Mouse (Mus musculus) spleen, postnatal 36 days (tissue): ENCODE data around the gene Stab2.

Experiments
- DNase-seq, 2 experiments: peaks; one replicate each; pipeline ENCODE4 v3.0.0; 2022; ENCODE audit warnings: low spot score in 2 of 2, mixed read lengths in 1 of 2

The Stab2 gene

DNA sequence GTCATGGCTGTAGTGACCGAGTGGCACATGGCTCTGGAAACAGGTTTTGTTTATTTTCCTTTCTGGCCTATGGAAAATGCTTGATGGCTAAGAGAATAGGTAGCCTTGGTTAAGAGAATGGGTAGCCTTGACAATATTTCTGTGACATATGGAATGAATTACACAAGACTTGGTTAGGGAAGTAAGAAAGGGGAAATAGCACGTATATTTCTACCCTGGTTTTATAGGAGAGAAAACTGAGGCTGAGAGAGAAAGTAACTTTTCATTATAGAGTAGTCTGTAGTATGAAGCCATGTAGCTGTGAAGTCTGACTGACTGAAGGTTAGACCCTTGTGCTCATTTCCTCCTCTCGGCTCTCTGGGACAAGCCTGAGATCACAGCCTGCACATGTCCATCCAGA, 180.9 kb downstream of the Stab2 start:
- DNase-seq: no peak

DNA sequence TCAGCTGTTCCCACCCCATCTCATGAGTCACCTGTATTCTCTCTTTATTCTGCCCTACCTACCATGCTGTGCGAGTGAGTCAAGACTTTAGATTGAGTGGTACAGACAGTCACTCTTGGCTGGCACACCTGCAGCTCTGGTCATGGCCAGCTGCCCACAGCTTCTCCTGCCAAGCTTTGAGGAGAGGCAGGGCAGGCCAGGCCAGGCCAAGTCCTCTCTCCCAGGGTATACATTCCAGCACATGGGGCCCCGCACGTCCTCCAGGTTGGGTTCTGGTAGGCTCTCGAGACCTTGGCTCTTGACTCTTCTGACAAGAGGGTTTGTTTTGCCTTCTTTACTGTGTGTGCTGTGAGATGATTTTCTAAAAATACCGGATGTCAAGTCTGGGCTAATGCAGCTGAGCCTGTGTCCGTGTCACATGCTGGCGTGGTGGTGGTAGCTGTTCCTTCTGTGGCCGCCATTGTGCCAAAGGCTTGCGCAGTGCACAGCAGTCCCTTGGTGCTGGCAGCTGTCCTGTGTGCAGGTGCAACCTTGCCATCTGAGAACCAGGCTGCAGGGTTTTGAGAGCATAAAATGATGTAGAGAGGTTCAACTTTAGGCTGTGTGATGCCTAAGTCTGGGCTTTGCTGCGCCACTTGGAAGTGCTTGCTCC, 181.8 kb downstream of the Stab2 start:
- DNase-seq: no peak

GRCm38 (mm10) chr10:86824871-86825270, 183.0 kb downstream of the Stab2 start:
- DNase-seq: no peak

GRCm38 (mm10) chr10:86824093-86824492, 183.7 kb downstream of the Stab2 start:
- no peak for DNase-seq

DNA sequence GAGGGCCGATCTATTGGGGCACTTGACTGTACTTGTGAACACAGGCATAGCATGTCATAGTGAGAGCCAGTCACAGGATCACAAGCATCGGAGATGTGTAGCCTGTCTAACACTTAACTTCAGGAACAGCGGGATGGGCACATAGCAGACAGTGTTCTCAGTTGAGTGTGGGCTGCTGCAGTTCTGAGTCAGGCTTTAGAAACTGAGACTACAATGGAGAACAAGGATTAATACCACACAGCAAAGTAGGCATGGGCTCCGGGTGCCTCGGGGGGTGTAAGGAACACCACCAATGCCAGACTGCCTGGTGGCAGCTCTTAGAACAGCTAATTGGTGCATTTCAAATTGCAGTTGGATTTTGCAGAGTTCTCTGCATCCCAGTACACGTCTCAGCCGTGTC, 186.8 kb downstream of the Stab2 start:
- DNase-seq: no peak

GRCm38 (mm10) chr10:86819649-86820165, 188.1 kb downstream of the Stab2 start:
- no peak for DNase-seq

- DNase-seq: no peak
These were observed 192.7 kb downstream of the Stab2 start for GRCm38 (mm10) chr10:86815133-86815532.

DNA sequence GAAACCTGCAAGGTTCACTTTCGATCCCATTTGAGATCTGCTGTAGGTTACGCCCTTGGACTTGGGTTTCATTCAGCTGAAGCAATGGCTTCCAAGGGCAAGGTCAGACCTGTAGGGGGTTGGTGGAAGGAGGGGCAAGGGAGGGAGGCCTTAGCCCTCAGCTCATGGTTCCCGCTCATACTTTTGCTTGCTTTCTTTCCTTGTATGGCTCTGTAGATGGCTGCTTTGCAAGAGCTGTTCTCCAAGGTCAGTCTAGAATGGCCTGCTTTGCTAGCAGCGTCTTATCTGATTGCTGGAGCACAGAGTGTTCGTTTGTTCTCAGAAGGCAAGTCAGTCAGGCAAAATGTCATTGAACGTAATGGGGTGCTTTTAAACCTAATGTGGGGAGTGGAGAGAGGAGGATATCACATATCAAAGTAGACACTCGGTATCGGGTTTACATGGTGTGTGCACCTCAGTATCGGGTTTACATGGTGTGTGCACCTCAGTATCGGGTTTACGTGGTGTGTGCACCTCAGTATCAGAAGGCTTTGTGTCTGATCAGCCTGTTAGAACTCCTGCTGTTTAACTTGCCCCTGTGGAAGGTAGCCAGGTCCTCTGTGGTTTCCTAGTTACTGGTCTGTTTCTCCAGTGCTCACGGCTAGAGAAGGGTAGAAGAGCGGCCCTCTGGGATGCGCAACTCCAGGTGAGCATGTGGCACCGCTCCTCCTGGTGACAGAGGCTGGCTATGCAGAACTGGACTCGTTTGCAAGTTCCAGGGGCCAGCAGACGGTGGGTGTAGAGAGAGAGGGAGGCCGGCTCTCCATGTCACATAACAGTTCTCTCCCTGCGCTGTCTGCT, 193.3 kb downstream of the Stab2 start:
- DNase-seq: no peak

DNA sequence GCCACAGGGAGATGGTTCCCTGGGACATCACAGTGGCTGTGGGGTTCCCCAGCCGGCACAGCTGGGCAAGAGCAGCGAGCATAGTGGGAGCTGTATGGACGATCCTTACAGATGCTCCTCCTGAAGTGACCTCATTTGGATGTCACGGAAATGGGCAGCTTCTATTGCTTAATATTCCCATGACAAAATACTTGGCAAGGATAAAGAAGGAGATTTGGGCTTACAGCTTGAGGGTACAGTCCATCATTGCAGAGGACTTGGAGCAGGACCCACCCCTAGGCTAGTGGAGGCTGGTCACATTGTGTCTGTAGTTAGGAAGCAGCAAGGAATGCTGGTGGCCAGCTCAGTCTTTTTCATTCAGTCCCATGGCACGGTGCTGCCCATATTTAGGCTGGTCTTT, 197.2 kb downstream of the Stab2 start:
- no peak for DNase-seq

GRCm38 (mm10) chr10:86810000-86810399, 197.8 kb downstream of the Stab2 start:
- no peak for DNase-seq

DNA sequence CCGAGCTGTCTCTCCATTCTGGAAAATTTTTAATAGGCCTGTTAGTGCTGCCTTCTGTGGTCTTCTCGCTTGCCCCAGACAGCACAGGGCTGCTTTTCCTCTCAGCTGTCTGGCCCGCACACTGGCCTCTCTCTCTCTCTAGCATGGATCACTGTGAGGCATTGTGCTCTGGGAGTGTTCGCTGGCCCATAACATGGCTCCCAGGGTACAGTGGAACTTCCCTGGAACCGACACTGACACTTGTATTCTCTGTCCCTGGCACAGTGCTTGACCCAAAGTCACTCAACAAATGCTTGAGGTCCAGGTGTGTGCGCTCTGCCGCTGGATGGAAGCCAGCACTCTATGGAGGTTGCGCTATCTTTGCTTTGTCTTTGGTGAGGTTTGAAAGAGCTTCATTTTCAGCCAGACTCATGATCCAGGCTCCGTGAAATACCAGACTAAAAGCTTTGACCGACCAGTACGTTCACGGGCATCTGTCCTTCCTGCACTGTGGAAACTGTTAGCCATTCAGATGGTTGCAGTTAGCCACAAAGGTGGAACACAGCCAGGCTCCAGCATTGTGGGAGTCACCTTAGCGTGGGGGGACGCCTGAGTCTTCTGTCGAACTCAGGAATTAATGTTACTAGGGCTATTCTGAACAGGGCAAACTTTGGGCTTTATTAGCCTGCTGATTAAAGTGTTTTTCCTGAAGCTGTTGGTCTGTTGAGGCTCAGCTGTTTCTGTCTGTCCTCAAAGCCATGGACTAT, 199.6 kb downstream of the Stab2 start:
- DNase-seq: no peak

DNA sequence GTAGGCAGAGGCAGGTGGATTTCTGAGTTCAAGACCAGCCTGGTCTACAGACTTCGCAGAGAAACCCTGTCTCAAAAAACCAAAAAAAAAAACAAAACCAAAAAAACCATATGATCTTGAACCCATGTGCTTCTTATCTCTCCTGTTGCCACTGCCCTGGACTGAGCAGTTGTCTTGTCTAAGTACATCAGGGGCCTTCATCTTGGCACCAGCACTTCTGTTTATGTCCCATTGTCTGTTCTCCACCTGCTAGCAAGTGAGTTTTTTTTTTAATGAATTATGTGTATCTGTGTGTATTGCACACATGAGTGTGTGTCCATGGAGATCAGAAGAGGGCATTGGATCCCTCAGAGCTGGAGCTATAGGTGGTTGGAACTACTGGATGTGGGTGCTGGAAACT, 200.5 kb downstream of the Stab2 start:
- no peak for DNase-seq

GRCm38 (mm10) chr10:86796073-86796741, 211.6 kb downstream of the Stab2 start:
- no peak for DNase-seq

- no peak for DNase-seq
These were observed 212.9 kb downstream of the Stab2 start for GRCm38 (mm10) chr10:86794794-86795535.

DNA sequence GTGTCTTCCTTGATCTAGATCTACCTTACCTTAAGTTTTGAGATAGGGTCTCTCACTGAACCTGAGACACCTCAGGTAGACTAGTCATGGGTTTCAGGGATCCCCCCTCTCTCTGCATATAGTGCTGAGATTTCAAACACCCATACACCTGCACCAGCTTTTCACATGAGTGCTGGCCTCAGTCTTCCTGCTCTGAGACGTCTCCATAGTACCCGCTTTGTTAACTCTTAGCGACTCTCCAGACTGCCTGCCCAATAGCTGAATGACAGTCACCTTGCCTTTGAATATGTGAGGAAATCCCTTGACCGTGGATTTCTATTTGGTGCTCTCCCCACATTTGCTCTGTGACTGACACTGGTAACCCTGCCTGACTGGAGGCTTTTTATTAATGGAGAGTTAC, 213.6 kb downstream of the Stab2 start:
- no peak for DNase-seq

- no peak for DNase-seq
These were observed 214.3 kb downstream of the Stab2 start for GRCm38 (mm10) chr10:86793509-86793951.

DNA sequence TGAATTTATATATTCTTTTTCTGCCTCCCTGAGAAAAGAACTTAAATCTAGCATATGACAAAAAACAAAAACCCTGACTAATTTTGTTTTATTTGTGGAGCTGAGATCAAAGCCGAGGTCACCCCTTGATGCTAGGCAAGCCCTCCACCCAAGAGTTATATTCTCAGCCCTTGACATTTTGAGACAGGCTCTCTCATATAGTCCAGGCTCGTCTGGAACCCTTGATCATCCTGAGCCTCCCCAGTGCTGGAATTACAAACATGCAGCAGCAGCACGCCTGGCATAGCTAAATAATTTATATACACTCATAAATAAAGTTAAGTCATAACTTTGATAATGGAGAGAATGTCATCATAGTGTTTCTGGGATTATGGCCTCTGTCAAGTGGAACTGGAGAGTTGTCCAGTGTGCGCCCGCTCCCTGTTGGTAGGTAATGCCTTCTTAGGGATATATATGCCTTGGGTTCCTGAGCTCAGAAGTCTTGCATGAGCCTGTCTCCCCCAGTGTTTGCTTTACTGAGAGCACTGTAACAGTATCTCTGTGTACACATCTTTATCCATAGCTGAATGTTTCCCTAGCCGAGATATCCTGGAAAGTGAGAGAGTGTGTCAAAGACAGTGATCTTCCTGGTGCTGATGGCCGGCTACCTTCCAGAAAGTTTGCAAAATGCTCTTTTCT, 216.2 kb downstream of the Stab2 start:
- no peak for DNase-seq
